Mouse (Mus musculus) frontal cortex, postnatal 36 days (tissue): ENCODE data around the gene Atg16l2.

Source experiments
- DNase-seq, 2 experiments: peaks; one replicate each; pipeline ENCODE4 v3.0.0; 2022; ENCODE audit warnings: low spot score in 2 of 2

Atg16l2 gene

GRCm38 (mm10) chr7:101321218-101321827 is 19.3 kb upstream of the Atg16l2 start:
- DNase-seq: peak in 1 of 2 experiments; percentile 29

DNA sequence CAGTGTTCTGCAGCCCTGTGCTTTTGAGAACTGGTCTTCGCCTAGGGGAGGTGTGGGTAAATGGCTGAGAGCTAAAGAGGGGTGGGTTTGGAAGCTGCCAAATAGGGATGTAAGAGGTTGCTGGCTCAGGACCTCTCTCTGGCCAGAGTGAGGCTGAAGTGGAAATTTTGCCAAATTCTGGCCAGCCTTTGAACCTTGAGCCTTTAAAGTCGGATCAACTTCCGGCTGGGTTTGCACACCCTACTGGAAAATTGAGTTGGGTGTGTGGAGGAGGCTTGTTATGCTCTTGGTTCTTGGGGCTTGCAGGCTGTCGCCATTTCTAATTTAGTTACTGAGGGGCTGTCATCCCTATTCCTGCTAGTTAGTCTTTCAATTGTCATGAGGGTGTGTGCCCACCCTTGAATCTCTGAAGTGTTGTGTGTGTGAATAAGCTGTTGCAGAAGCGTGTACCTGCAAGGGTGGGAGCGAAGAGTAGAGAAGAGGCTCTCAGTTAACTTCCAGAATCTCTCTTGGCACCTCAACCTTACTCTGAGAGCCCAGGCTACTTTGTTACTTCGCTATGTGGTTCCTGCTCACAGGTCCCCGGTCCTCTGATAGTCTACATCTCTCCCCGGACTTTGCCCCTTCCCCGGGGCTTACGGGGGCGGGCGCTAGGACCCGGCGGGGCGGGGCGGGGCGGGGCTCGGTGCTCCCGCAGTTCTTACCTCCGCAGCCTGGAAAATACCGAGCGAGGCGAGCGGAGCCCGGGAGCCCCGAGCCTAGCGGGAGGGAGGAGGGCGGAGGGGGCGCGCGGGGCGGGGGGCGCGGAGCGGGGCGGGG is 18.6 kb upstream of the Atg16l2 start:
- peak in 1 of 2 experiments; percentile 33 for DNase-seq

DNA sequence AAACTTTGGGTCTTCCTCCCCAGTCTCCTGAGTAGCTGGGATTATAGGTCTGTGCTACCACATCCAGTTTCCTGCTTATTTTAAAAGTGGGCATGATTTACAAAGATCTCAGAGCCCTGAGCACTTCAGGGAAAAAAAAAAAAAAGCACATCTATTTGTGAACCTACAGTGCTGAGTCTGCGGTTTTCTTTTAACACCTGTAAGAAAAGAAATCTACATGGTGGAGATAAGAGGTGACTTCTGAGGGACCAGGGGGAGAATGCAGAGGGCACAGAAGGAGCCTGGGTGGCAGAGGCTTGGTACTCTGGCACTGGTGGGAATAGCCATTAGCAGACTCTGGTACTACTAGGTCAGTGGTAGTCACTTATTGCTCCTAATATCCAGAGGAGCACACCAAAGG is 17.7 kb upstream of the Atg16l2 start:
- no peak for DNase-seq

DNA sequence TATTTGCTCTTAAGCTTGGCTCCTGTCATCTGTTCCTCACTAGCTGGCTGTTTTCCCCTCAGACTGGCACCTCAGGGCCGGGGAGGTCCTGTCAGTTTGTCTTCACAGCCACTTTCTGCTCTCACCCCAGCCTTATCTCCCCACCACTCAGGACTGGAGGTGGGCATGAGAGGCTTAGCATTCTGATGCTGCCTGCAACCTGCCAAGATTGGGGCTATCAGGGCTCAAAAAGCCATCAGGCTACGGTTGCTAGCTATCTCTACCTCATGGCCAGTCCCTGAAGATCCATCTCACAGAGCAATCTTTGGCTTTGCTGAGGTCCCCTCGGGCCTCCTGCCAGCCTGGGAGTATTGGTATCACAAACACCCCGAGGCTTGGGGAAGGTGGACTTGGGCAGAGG is 16.8 kb upstream of the Atg16l2 start:
- DNase-seq: no peak

GRCm38 (mm10) chr7:101317014-101317413 is 15.0 kb upstream of the Atg16l2 start, which contains the start of gene Stard10:
Gene Stard10 (plus strand): TSS chr7:101317086.
- DNase-seq: no peak

GRCm38 (mm10) chr7:101316591-101317001 is 14.5 kb upstream of the Atg16l2 start:
- DNase-seq: no peak

- DNase-seq: no peak
Measured at GRCm38 (mm10) chr7:101315699-101316098, 13.6 kb upstream of the Atg16l2 start.

DNA sequence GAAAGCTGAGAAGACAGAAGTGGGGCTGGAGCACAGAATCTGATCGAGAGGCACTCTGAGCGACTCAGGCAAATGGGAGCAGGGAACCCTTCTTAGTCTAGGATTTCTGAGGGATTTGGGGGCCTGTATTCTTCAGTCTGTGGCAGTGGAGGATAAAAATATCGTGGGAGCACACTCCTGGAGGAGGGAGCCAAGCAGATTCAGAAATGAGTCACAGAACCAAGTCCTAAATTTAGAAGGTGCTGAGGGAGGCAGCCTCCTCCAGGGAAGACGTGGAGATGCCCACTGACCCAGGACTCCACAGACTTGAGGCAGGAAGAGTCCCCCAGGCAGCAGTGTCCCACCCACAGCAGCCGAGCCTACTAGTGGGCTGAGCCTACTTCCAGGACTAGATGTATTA is 12.3 kb upstream of the Atg16l2 start:
- DNase-seq: peak; percentile 63 to 79

- DNase-seq: no peak
Measured at GRCm38 (mm10) chr7:101313033-101313432, 11.0 kb upstream of the Atg16l2 start.

DNA sequence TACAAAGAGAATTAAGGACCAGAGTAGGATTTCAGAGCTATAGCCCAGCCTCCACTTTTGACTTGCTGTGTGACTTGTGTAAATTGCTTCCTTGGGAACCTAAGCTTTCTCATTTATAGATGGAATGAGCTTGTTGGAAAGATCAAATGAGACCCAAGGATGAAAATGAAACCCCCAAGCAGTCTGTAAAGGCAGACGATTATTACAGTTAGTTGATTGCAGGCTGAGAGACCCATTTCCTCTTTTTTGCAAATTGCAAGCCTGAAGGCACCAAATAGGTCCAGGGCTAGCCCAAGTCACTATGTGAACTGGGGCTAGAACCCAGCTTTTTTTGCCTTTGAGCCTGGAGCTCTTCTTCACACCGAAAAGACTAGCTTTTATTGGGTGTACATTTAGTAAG is 9.0 kb upstream of the Atg16l2 start:
- no peak for DNase-seq

DNA sequence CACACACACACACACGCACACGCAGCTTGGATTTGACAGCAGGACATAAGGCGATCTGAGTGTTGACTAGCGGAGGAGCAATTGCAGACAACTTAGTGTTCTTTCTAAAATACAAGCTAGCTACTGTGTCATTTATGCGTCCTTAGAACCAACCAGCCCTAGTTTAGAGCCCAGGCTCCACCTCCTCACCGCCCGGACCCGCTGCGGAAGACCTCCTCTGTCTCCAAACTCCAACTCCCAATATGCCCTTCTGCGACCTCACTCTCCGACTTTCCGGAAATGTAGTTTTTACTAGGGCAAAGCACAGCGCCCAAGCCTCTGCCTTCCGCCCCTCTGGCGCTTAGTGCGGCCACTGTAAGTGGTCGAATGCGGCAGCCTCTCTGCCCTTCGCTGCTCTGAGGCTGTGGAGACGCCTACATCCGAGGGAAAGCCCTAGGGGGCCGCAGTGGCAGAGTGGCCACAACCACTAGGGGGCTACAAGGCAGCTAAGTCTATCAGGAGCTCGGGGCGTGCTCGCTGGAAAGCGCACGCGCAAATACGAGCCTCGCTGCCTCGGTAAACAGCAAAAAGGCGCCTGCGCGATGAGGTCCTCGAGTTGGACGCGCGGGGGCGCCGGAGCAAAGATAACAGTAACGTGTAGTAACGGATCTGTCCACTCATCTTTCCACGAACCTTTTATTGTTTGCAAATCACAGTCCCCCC is 8.4 kb upstream of the Atg16l2 start:
- peak; percentile 98 to 99 for DNase-seq

DNA sequence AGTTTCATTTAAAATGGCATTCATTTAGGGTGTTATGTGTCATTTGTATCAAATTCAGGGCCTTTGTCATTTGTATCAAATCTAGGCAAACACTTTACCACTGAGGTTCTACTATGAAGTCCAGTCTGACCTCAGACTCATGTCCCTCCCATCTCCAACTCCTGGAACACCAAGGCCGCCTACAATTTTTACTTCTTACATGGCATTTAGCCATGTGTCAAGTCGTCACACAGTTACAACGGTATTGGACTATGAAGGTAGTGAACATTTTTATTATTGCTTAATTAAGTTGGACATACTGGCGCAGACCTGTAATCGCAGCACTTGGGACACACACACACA is 7.9 kb upstream of the Atg16l2 start:
- no peak for DNase-seq

GRCm38 (mm10) chr7:101306841-101307240 is 4.8 kb upstream of the Atg16l2 start:
- DNase-seq: no peak

GRCm38 (mm10) chr7:101302691-101303090 is 640 bp upstream of the Atg16l2 start:
- DNase-seq: peak in 1 of 2 experiments; percentile 31

- DNase-seq: peak; percentile 33 to 34
Measured at GRCm38 (mm10) chr7:101301361-101301880, 630 bp downstream of the Atg16l2 start.

DNA sequence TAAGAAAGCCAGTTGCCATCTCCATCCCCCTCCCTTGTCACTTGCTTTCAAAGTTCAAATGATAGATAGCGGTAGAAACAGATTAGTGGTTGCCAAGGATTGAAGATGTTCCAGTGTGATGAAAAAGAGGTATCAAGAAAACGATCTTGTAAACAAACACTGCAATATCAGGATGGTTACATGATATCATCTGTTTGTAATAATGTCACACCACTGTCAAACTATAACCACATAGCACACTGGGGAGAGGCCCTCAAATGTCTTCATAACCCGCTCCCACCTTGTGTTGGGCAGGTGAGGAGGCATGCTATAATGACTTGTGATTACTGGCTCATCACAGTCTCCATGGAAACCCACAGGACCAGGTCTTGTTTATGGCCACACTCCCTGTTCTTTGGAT is 3.7 kb downstream of the Atg16l2 start:
- DNase-seq: no peak

DNA sequence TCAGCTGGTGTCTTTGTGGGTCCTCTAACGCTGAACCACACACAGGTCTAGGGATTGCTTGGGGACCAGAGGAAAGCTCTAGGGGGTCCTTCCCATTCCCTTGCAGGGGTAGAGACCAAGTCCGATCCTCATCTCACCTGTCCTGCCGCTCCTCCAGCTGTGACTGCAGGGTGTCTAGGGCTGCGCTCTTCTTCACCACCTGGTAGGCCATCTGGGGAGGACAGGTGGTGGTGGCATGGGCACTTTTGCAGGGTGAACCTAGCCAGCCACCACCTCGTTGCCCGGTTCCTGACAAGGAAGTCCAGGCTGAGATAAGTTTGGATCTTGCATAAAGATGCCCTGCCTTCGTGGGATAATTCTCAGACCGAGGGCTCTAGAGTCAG is 5.0 kb downstream of the Atg16l2 start:
- DNase-seq: no peak

GRCm38 (mm10) chr7:101296252-101297022 is 5.6 kb downstream of the Atg16l2 start:
- peak; percentile 87 to 90 for DNase-seq

DNA sequence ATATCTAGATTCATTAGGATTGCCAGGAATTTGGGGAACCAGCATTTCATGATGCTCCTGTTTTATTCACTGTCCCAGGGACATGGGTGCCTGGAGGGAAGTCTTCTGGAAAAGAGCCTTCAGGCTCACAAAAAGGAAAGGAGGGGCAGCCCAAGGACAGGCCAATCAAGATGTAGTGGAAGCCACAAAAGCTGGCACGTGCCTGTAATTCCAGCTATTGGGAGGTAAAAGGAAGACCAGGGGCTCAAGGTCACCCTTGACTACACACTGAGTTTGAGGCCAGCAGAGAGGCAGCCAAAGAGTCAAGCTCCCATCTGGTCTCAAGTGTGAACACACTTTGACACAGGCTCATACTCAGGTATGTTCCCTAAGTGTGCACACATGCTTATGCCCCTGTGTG is 6.6 kb downstream of the Atg16l2 start:
- DNase-seq: no peak

GRCm38 (mm10) chr7:101293611-101294010 is 8.4 kb downstream of the Atg16l2 start:
- DNase-seq: no peak

GRCm38 (mm10) chr7:101293138-101293537 is 8.9 kb downstream of the Atg16l2 start:
- DNase-seq: no peak

DNA sequence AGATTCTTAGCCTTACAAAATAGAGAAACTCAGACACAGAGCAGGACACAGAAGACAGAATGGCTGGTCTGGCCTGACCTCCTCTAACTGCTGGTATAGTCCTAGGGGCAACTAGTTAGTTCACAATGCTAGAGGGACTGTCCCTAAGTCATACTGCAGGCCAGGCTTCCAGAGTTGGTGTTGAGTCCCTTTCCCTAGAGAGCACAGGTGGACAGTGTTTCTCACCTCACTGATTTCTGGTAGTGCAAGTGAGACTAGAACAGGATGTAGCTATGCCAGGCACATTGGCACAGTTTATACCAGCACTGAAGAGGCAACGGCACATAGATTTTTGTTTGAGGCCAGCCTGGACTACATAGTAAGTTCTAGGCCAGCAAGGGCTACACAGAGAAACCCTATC is 9.4 kb downstream of the Atg16l2 start:
- no peak for DNase-seq
